Mouse (Mus musculus): ENCODE measurements around the gene Calhm2. TPM values are rescaled to one million over a fixed set of nuclear protein-coding genes. Genes with fewer than 3 reads are reported as not detected.

The Calhm2 gene
- 4.4 and 4.6 TPM in 2 replicates for polyA plus RNA-seq (2015; fragmentation: Nextera tagmentation; extraction: Ambion mirVana)

GRCm38 (mm10) chr19:47137771-47138421 lies at the start of gene Calhm2:
TSS of gene Calhm2 (minus strand) at chr19:47138294.

GRCm38 (mm10) chr19:47178431-47179271 lies 40.6 kb upstream of the Calhm2 start, which contains the start of gene Neurl1a:
TSS of gene Neurl1a (plus strand) at chr19:47178820.

GRCm38 (mm10) chr19:47157664-47158063 lies 19.6 kb upstream of the Calhm2 start, which contains the start of gene Calhm3:
TSS of gene Calhm3 (minus strand) at chr19:47157764.

GRCm38 (mm10) chr19:47144154-47144553 lies 6.1 kb upstream of the Calhm2 start, which contains the start of gene Calhm1:
TSS of gene Calhm1 (minus strand) at chr19:47144254.

GRCm38 (mm10) chr19:47090550-47091156 lies 47.4 kb downstream of the Calhm2 start, which contains the start of the genes Usmg5 and Pdcd11:
TSS of gene Usmg5 (minus strand) at chr19:47090647.
TSS of gene Pdcd11 (plus strand) at chr19:47090768.

GRCm38 (mm10) chr19:47067096-47067882 lies 70.8 kb downstream of the Calhm2 start, which contains the start of gene Taf5:
TSS of gene Taf5 (plus strand) at chr19:47067746.

Other genes with a start within 250 kb of the Calhm2 start
- 0.11 and 0.17 TPM in 2 replicates for gene Ina, start 123.6 kb downstream of the Calhm2 start, polyA plus RNA-seq (2015; fragmentation: Nextera tagmentation; extraction: Ambion mirVana)
- gene Nt5c2, start 123.1 kb downstream of the Calhm2 start, polyA plus RNA-seq (2015; fragmentation: Nextera tagmentation; extraction: Ambion mirVana) = 61.2 and 67.5 TPM in 2 replicates
- 4.3 and 5.2 TPM in 2 replicates for gene Pcgf6, start 87.4 kb downstream of the Calhm2 start, polyA plus RNA-seq (2015; fragmentation: Nextera tagmentation; extraction: Ambion mirVana)
- 1.8 and 1.9 TPM in 2 replicates for gene Taf5, start 70.5 kb downstream of the Calhm2 start, polyA plus RNA-seq (2015; fragmentation: Nextera tagmentation; extraction: Ambion mirVana)
- 2,727 and 2,888 TPM in 2 replicates for gene Usmg5, start 47.6 kb downstream of the Calhm2 start, polyA plus RNA-seq (2015; fragmentation: Nextera tagmentation; extraction: Ambion mirVana)
- gene Pdcd11, start 47.5 kb downstream of the Calhm2 start, polyA plus RNA-seq (2015; fragmentation: Nextera tagmentation; extraction: Ambion mirVana) = 3.4 and 3.9 TPM in 2 replicates
- not detected in 2 replicates for gene Calhm1, start 6.0 kb upstream of the Calhm2 start, polyA plus RNA-seq (2015; fragmentation: Nextera tagmentation; extraction: Ambion mirVana)
- gene Calhm3, start 19.5 kb upstream of the Calhm2 start, polyA plus RNA-seq (2015; fragmentation: Nextera tagmentation; extraction: Ambion mirVana) = not detected in 2 replicates
- 14.5 and 16.1 TPM in 2 replicates for gene Neurl1a, start 40.5 kb upstream of the Calhm2 start, polyA plus RNA-seq (2015; fragmentation: Nextera tagmentation; extraction: Ambion mirVana)